Mouse (Mus musculus) G1E (cell line): ENCODE data around the gene Nagpa.

ENCODE experiments used
- CTCF ChIP-seq: IDR thresholded peaks from 2 replicates; pipeline ENCODE4 v1.5.1; 2012; ENCODE audit warnings: low read depth, low read length, inconsistent platforms, mixed read lengths
- TAL1 ChIP-seq: conservative IDR thresholded peaks from 2 replicates; pipeline ENCODE4 v1.6.1; 2012; ENCODE audit warnings: low read depth, low read length, inconsistent platforms, mixed read lengths

DNA sequence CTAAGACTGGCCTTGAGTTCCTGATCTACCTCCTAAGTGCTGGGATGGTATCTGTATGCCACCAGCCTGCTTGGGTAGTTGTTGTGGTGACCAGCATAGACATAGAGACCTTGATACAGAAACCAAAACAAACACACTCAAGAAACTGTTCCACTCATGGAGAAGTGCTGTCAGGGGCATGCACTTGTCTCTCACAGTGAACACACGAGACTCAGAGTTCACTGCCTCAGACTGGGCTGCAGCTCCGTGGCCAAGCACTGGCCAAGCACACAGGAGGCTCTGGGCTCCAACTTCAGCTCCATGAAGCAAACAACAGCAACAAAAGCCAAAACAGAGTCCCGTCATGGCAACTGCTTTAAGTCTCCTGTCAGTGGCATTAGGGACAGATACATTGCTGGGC is 48.8 kb downstream of the Nagpa start:
- TF ChIP-seq CTCF (no peak), TAL1 (no peak)
